Mouse (Mus musculus) cerebral cortex, adult 2 months (tissue): Measurements from ENCODE around the gene Zfp688.

Source experiments
- WGBS: fragments of 180-500 bp; shearing (Covaris S2); methylation state at CpG from one replicate; pipeline ENCODE4 v1.1.7; 2018; 5-methylcytosine and 5-hydroxymethylcytosine counted together

Zfp688 gene

DNA sequence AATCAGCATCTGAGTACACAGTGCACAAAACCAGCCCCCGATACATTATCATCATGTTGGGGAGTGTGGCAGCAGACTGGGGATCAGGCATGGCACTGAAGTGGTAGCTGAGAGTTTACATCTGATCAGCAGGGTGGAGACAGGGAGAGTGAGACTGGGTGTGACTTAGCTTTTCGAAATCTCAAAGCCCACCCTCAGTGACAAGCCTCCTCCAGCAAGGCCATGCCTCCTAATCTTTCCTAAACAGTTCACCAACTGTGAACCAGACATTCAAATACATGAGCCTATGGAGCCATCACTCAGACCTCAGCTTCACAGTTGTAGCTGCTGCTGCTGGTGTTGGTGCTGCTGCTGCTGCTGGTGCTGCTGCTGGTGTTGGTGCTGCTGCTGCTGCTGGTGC lies 10.4 kb downstream of the Zfp688 start:
- WGBS: 77% methylated on average over 2 of the region's 2 CpGs

DNA sequence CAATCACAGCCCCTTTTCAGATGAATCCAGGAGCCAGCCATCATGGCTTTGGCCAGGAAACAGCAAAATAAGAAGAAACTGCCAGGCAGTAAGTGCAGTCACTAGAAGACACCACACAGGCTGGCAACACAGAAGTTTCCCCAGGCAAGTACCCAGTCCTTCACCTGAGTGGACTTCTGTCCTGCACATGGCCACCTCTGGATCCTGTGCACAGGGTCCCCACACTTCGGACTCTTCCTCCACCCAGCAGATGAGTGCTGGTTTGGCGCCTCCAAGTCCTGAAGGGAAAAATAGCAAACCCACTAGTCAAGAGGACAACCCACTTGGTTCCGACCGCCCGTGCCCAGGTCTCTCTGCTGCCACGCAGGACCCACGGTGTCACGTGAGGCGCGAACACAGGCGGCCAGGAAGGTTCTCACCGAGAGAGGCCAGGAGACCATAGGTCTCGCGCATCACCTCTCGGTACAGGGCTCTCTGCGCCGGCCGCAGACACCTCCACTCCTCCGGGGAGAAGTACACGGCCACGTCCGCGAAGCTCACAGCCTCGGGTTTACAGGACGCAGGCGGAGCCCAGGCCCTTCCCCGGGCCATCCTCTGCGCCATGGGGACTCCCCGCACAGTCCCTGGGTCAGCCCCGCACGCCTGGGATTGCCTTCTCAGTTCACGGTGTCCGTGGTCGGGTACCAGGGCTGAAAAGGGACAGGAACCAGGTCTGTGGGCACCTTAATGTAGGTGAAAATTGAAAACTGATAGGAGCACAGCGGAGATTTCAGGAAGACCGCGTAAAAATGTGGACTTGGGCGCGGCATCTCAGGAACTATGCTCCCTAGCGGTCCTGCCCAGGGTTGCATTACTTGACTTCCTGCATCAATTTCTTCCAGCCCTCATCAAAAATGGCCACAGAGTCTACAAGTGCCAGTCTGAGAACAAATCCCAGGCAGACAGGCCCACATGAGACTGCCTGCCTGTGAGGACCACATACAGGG lies 15.6 kb downstream of the Zfp688 start, which contains the start of gene Zfp764:
Gene Zfp764, minus strand, starts transcription at position 821 of the 986 bp plus-strand sequence.
- 4% methylated on average over 40 of the region's 40 CpGs for WGBS

DNA sequence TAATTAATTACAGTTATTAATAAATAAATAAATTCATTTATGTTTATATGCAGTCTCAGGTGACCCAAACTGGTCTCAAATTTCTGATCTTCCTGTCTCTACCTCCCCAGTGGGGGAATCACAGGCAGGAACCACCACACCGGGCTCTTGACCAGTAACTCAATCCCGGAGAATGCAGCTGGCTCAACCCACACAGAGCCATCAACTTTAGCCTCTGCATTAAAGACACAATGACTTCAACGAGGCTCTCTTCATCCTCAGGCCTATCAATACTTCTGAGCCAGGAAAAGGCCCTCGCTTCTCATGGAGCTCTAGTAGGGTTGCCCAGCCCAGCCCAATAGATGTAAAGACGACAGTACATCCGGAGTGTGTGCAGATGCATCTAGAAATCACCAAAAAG lies 17.8 kb downstream of the Zfp688 start:
- 97% methylated on average over 6 of the region's 6 CpGs for WGBS

DNA sequence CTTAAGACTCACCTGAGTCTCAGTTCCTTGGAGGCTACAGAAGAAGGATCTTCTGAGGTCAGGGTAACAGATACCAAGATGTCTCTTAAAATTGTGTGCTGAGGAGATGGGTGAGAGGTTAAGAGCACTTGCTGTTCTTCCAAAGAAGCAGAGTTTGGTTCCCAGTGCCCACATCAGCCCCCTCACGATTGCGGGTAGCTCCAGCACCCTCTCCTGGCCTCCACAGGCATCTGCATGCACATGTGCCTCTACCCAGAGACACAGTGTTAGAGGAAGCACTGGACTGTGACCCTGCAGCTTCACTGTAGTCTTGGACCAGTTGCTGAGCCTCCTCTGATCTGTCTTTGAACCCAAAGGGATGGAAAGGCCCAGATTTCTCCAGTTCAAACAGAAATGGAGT lies 18.9 kb downstream of the Zfp688 start:
- 70% methylated on average over 2 of the region's 2 CpGs for WGBS

DNA sequence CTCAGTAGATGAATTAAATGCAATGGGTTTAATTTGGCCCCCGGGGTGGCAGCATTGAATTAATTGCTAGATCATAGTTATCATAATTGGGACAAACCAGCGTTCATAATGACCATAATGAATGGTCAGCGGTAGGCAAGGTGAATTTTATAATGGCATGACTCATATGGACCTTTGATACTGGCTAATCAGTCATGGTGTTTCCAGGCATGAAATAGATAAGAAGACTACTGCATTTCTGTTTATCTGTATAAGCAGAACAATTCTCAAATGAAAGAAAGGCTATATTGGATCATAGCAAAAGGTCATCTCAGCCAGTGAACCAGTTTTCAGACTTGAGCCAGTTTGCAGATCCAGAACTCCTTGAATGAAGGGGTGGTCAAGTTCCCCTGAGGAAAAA lies 21.5 kb downstream of the Zfp688 start:
- WGBS: 69% methylated on average over 3 of the region's 3 CpGs

DNA sequence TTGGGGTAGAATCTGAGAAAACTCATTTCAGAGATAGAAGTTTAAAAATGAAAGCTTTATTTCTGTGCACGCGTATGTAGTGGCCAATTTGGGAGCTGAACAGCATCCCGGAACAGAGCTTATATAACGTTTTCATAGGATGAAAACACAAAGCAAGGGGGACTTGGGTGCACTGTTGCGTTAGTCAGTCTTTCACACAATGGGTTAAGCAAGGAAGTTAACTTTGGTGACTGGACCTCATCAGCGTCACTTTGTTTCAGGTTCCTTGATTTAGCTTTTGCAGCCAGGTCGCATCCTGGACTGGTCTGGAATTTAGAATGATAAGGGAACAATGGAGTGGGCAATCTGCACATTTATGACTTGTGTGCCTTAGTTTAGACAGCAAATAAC lies 27.9 kb downstream of the Zfp688 start:
- WGBS: 9% methylated on average over 7 of the region's 7 CpGs

DNA sequence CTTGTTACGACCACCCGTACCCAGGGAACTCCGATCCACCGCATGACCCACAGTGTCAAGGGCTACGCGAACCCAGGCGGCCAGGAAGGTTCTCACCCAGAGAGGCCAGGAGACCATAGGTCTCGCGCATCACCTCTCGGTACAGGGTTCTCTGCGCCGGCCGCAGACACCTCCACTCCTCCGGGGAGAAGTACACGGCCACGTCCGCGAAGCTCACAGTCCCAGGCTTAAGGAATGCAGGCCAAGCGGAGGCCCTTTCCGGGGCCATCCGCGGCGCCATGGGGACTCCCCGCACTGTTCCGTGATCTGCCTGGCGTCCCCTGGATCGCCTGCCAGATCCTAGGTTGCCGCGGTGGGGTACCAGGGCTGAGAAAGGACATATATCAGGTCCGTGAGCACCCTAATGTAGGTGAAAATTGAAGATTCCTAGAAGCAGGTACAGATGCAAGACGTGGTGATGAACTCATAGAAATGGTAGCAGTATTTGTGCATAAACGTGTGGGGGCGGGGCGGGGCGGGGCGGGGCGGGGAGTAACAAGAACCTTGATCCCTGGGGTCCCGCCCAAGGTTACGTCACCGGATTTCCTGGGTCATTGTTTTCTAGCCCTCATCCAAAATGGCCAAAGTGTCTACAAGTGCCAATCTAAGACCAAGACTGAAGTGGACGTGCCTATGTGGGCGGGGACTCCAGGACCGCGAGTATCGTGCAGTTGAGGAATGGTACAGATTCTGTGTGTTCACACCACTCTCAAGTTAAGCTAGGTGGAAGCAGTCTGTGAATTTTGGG lies 28.5 kb downstream of the Zfp688 start, which contains the start of gene E430018J23Rik:
Gene E430018J23Rik, minus strand, starts transcription at position 473 of the 787 bp plus-strand sequence.
- WGBS: under 1% methylated on average over 45 of the region's 45 CpGs

DNA sequence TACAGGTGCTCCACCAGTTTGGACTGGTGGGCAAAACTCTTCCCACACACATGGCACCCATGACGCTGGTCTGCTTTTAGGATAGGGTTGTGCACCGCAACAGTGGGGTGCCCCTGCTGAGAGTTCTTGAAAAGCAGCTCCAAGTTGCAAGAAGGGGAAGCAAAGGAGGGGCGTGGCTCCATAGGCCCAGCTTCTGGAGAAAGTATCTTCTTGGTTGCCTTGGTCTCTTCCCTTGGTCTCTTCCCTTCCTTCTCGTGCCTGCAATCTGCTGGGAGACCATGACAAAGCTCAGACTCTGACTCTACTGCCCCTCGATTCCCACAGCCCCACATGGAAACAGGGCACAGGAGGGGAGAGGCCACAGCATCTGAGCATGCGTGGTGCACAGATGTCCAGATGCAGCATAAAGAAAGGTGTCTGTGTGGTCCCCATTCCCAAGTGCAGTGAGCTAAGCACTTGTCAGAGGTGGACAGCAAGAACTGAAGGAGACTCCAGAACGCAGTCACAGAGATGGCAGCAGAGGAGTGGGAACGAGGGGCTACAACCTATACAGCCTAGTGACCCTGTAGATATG lies 29.5 kb downstream of the Zfp688 start:
- 81% methylated on average over 8 of the region's 8 CpGs for WGBS

DNA sequence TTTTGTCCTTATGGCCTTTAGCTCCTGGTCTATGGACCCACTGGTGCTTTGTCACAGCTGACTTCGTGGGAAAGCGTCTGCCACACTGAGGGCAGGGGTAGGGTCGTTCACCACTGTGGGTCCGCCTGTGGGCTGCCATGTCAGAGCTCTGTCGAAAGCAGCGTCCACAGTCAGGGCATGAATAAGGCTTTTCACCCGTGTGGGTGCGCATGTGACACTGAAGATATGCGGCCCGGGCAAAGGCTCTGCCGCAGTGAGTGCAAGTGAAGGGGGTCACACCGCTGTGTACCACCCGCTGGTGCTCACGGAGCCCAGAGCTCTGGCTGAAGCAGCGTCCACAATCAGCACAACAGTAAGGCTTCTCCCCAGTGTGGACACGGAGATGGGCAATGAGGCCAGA lies 30.3 kb downstream of the Zfp688 start:
- 96% methylated on average over 16 of the region's 16 CpGs for WGBS

DNA sequence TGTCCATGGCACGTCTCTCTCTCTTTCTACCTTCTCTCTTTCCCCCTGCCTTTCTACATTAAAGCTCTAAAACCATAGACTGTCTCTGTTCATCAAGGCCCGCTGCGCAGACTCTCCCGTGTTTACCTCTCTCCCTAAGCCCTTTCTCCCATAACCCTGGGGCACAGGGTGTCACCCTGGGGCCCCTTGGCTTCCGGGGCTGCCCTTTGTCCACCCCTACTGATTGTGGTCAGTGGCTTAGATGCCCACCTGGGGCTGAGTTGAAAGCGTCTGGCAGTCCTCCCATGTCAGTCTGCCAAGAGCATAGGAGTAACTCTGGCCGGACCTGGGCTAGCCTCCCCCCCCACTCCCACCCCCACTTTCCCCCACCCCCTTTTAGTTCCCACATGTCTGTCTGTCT lies 31.6 kb downstream of the Zfp688 start:
- 76% methylated on average over 7 of the region's 7 CpGs for WGBS

DNA sequence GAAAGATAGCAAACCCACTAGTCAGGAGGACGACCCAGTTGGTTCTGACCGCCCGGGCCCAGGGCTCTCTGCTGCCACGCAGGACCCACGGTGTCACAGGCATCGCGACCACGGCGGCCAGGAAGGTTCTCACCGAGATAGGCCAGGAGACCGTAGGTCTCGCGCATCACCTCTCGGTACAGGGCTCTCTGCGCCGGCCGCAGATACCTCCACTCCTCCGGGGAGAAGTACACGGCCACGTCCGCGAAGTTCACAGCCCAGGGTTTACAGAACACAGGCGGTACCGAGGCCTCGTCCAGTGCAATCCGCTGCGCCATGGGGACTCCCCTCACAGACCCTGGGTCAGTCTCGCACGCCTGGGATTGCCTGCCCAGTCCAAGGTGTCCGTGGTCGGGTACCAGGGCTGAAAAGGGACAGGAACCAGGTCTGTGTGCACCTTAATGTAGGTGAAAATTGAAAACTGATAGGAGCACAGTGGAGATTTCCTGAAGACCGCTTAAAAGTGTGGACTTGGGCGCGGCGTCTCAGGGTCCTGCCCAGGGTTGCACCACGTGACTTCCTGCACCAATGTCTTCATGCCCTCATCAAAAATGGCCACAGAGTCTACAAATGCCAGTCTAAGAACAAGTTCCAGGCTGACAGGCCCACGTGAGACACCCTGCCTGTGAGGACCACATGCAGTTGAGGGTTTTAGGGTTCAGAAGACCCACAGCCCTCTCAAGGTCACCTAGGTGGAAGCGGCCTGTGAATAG lies 35.1 kb downstream of the Zfp688 start, which contains the start of gene 9130019O22Rik:
Gene 9130019O22Rik, minus strand, starts transcription at position 526 of the 752 bp plus-strand sequence.
- 7% methylated on average over 38 of the region's 38 CpGs for WGBS

DNA sequence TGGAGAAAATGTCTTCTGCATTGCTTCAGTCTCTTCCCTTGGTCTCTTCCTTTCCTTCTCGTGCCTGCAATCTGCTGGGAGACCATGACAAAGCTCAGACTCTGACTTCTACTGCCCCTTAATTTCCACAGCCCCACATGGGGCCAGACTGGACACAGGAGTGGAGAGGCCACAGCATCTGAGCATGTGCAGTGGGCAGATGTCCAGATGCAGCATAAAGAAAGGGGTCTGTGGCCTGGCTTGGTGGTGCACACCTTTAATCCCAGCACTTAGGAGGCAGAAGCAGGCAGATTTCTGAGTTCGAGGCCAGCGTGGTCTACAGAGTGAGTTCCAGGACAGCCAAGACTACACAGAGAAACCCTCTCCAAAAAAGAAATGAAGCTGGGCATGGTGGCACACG lies 36.3 kb downstream of the Zfp688 start:
- 93% methylated on average over 4 of the region's 4 CpGs for WGBS

DNA sequence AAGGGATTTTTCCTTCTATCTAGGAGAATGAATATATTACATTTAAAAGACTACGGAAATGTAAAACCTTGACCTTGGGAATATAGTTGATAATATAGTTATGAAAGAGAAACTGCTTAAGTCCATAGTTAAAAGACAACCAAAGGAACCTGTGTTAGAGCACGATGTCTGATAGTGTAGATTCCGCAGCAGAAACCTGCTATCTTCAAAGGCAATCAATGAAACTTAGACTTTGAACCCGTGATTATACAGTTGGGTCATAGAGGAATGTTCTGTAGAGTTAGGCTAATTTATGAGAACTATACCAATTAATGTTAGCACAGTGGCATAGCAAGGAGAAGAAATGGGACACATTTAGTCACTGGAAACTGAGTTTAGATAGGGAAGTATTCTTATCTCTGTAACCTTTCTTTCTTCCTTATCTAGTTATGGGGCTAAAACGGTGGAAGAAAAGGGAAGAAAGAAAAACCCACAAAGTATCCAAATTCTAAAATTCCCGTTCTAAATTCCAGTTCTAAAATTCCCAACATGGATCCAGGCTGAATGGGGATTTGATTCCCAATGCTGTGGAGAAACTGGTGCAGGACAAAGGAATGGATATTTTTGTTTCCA lies 43.5 kb downstream of the Zfp688 start:
- WGBS: 79% methylated on average over 6 of the region's 6 CpGs

DNA sequence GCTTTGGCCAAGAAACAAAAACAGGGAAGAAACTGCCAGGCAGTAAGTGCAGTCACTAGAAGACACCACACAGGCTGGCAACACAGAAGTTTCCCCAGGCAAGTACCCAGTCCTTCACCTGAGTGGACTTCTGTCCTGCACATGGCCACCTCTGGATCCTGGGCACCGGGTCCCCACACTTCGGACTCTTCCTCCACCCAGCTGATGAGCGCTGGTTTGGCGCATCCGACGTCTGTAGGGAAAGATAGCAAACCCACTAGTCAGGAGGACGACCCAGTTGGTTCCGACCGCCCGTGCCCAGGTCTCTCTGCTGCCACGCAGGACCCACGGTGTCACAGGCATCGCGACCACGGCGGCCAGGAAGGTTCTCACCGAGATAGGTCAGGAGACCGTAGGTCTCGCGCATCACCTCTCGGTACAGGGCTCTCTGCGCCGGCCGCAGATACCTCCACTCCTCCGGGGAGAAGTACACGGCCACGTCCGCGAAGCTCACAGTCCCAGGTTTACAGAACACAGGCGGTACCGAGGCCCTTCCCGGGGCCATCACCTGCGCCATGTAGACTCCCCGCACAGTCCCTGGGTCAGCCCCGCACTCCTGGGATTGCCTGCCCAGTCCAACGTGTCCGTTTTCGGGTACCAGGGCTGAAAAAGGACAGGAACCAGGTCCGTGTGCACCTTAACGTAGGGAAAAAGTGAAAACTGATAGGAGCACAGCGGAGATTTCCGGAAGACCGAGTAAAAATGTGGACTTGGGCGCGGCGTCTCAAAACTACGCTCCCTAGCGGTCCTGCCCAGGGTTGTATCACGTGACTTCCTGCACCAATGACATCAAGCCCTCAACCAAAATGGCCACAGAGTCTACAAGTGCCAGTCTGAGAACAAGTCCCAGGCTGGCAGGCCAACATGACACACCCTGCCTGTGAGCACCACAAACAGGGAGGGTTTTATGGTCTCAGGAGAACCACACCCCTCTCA lies 46.3 kb downstream of the Zfp688 start, which contains the start of gene Zfp747:
Gene Zfp747, minus strand, starts transcription at position 780 of the 975 bp plus-strand sequence.
- WGBS: 1% methylated on average over 49 of the region's 49 CpGs

DNA sequence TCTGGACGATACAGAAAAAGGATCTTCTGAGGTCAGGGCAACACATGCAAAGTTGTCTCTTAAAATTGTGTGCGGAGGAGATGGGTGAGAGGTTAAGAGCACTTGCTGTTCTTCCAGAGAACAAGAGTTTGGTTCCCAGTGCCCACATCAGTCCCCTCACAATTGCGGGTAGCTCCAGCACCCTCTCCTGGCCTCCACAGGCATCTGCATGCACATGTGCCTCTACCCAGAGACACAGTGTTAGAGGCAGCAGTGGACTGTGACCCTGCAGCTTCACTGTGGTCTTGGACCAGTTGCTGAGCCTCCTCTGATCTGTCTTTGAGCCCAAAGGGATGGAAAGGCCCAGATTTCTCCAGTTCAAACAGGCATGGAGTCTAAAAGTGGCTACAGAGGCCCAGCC lies 50.0 kb downstream of the Zfp688 start:
- 83% methylated on average over 3 of the region's 3 CpGs for WGBS

DNA sequence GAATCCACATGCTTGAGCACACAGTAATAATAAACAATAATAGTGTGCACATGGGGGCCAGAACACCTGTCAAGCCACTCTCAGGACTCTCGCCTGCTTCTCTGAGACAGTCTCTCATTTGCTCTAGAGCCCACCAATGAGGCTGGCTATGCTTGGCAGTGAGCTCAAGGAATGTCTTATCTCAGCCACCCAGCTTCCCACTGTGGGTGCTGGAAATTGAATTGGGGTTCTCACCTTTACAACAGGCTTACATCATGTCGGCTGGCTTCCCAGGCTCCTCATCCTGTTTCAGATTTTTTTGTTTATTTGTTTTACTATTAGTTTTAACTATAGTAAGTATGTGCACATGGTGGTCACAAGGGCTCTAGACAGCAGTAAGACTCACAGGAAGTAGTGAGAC lies 50.7 kb downstream of the Zfp688 start:
- 87% methylated on average over 2 of the region's 2 CpGs for WGBS
